Mouse (Mus musculus) lung, adult 2 months (tissue): ENCODE measurements around the gene Plxdc1.

Experiments used
- CTCF ChIP-seq: fragments of 200-500 bp; IDR thresholded peaks from 2 replicates; pipeline ENCODE4 v1.5.1; 2011; ENCODE audit warnings: mild to moderate bottlenecking, low read length, control low read depth; ENCODE audit not compliant: insufficient read depth
- POLR2A ChIP-seq: fragments of 200-500 bp; IDR thresholded peaks from 2 replicates; pipeline ENCODE4 v1.6.1; 2011; ENCODE audit warnings: low read depth, mild to moderate bottlenecking, control low read depth, low read length, borderline replicate concordance; ENCODE audit errors: extremely low read depth

- TF ChIP-seq POLR2A (no peak), CTCF (no peak)
Measured at GRCm38 (mm10) chr11:97908634-97909348, 77.5 kb downstream of the Plxdc1 start.
